Mouse (Mus musculus): Measurements from ENCODE around the gene Fam122b.

Gene Fam122b

DNA sequence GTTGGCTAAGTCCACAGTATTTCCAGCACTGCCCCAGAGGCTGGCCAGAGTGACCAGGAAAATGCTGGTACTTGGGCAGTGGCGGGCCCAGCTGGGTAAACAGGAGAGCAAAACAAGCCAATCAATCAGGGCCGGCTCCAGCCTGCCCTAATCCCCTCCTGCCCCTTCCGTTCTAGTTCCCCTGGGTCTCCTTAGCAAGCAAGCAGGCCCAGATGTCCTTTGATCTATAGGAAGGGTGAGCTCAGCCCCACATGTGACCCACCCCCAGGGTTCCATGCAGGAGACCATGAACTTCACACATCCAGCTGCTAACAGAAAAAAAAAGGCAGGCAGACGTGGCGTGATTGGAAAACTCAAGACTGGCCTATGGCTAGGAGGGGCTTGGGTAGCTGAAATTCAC is 73.2 kb downstream of the Fam122b start:
- DNase-seq, result no peak
